Mouse (Mus musculus) G1E (cell line): ENCODE results near the gene Fam19a2. TPM values are rescaled to one million over a fixed set of nuclear protein-coding genes. Genes with fewer than 3 reads are reported as not detected.

Source experiments
- ATAC-seq: 2 replicates; pipeline ENCODE4 v1.8.0; 2016; ENCODE audit warnings: mild to moderate bottlenecking; ENCODE audit not compliant: insufficient number of reproducible peaks, poor library complexity, low FRiP score, severe bottlenecking; ENCODE audit errors: extremely low read depth
- DNase-seq: peaks from one replicate; pipeline ENCODE4 v3.0.0; 2012; ENCODE audit warnings: low spot score
- H3K27me3 ChIP-seq: 2 replicates; pipeline ENCODE4 v1.6.1; 2012; ENCODE audit warnings: mild to moderate bottlenecking, low read length, inconsistent platforms; ENCODE audit not compliant: insufficient read depth
- H3K36me3 ChIP-seq: replicated peaks from 2 replicates; pipeline ENCODE3; 2012; ENCODE audit warnings: mild to moderate bottlenecking, inconsistent platforms
- H3K4me1 ChIP-seq: 2 replicates; pipeline ENCODE4 v1.6.1; 2012; ENCODE audit warnings: low read depth, low read length, inconsistent platforms, mixed read lengths; ENCODE audit not compliant: insufficient read depth
- H3K4me3 ChIP-seq: 2 replicates; pipeline ENCODE4 v1.5.1; 2012; ENCODE audit warnings: low read depth, mild to moderate bottlenecking, inconsistent platforms, low read length, moderate library complexity, mixed read lengths
- H3K9me3 ChIP-seq: replicated peaks from 2 replicates; pipeline ENCODE4 v1.6.1; 2012; ENCODE audit warnings: inconsistent platforms
- CTCF ChIP-seq: IDR thresholded peaks from 2 replicates; pipeline ENCODE4 v1.5.1; 2012; ENCODE audit warnings: low read depth, low read length, inconsistent platforms, mixed read lengths
- GATA1 ChIP-seq: IDR thresholded peaks from 2 replicates; pipeline ENCODE4 v1.6.1; 2012; ENCODE audit warnings: borderline replicate concordance, low read length, inconsistent platforms, mixed read lengths
- GATA2 ChIP-seq: IDR thresholded peaks from 2 replicates; pipeline ENCODE4 v1.6.1; 2012; ENCODE audit warnings: low read depth, low read length, inconsistent platforms, borderline replicate concordance
- POLR2AphosphoS5 ChIP-seq: IDR thresholded peaks from 2 replicates; pipeline ENCODE4 v1.6.1; 2012; ENCODE audit warnings: low read depth, low read length, inconsistent platforms; ENCODE audit not compliant: insufficient replicate concordance
- TAL1 ChIP-seq: conservative IDR thresholded peaks from 2 replicates; pipeline ENCODE4 v1.6.1; 2012; ENCODE audit warnings: low read depth, low read length, inconsistent platforms, mixed read lengths
- polyA plus RNA-seq: library from polyadenylated mRNA; stranded (reverse); fragments of >175 nt; gene quantifications from 2 replicates; pipeline ENCODE4 v1.2.3, GENCODE M21; 2012
- total RNA-seq, 2 experiments: library from RNA; stranded (forward) in 1 of 2; stranded (reverse) in 1 of 2; fragments of 200-1000 nt in 1 of 2; fragments of >200 nt in 1 of 2; fragmentation: Nextera tagmentation in 1 of 2; gene quantifications; 2 replicates each; pipeline ENCODE4 v1.2.3; 2014 to 2017

Gene Fam19a2
- total and polyA plus RNA-seq, 3 experiments: 0.05 TPM; not detected in 2

GRCm38 (mm10) chr10:123629248-123629744 is 365.5 kb downstream of the Fam19a2 start:
- Histone ChIP-seq H3K9me3 (peaks cover 17% of the 10 kb centered on the region), H3K27me3 (no peaks in the 10 kb centered on the region), H3K4me3 (no peak overlapping the region), H3K4me1 (no peaks in the 10 kb centered on the region), H3K36me3 (no peaks in the 10 kb centered on the region)
- ATAC-seq: no peak
- DNase-seq: no peak
- TF ChIP-seq POLR2AphosphoS5: no peak
- TF ChIP-seq GATA1: no peak
- TF ChIP-seq CTCF: no peak
- TF ChIP-seq GATA2: no peak
- TF ChIP-seq TAL1: no peak

DNA sequence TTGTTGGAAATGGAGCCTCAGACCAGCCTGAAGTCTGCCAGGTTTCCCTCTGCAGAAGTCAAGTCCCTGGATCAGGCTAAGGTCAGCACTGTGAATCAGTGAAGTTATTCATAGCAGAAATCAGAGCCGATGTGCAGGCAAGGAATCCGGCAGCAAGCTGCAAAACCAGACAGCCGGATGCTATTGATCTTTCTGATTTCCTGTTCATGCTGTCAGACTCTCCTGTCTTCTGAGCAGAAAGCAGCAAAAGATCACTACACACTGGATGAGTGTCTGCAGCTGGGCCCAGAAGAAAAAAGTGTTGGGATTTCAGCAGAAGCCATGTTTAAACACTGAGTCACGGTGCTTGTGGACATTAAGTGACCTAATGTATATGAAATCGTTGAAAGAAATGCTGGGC is 368.2 kb downstream of the Fam19a2 start:
- no peaks in the 10 kb centered on the region for H3K4me1 ChIP-seq
- ATAC-seq: no peak

GRCm38 (mm10) chr10:123636655-123637054 is 372.9 kb downstream of the Fam19a2 start:
- peaks cover 8% of the 10 kb centered on the region for H3K9me3 ChIP-seq
- ATAC-seq: no peak
- no peaks in the 10 kb centered on the region for H3K4me1 ChIP-seq
- H3K36me3 ChIP-seq: no peaks in the 10 kb centered on the region
- no peak for DNase-seq
- no peaks in the 10 kb centered on the region for H3K27me3 ChIP-seq
- TF ChIP-seq CTCF (no peak), GATA2 (no peak), GATA1 (no peak), POLR2AphosphoS5 (no peak), TAL1 (no peak)
- H3K4me3 ChIP-seq: no peak overlapping the region

More for the DNA sequence above, 368.2 kb downstream of the Fam19a2 start:
- H3K27me3 ChIP-seq: no peaks in the 10 kb centered on the region
- no peaks in the 10 kb centered on the region for H3K36me3 ChIP-seq
- peaks cover 14% of the 10 kb centered on the region for H3K9me3 ChIP-seq
- no peak for DNase-seq
- H3K4me3 ChIP-seq: no peak overlapping the region
- no peak for TF ChIP-seq CTCF
- TF ChIP-seq POLR2AphosphoS5: no peak
- TF ChIP-seq GATA2: no peak
- no peak for TF ChIP-seq TAL1
- no peak for TF ChIP-seq GATA1

- ATAC-seq (no peak), DNase-seq (no peak)
- TF ChIP-seq GATA2: no peak
- TF ChIP-seq CTCF: no peak
- no peak for TF ChIP-seq POLR2AphosphoS5
- no peak for TF ChIP-seq TAL1
- TF ChIP-seq GATA1: no peak
- H3K4me3 ChIP-seq: no peak overlapping the region
- H3K9me3 ChIP-seq: peaks cover 3% of the 10 kb centered on the region; the same call in 1 of the 2 replicates
- no peaks in the 10 kb centered on the region for H3K27me3 ChIP-seq
- no peaks in the 10 kb centered on the region for H3K36me3 ChIP-seq
- H3K4me1 ChIP-seq: no peaks in the 10 kb centered on the region
These were observed 373.7 kb downstream of the Fam19a2 start for GRCm38 (mm10) chr10:123637496-123637895.

DNA sequence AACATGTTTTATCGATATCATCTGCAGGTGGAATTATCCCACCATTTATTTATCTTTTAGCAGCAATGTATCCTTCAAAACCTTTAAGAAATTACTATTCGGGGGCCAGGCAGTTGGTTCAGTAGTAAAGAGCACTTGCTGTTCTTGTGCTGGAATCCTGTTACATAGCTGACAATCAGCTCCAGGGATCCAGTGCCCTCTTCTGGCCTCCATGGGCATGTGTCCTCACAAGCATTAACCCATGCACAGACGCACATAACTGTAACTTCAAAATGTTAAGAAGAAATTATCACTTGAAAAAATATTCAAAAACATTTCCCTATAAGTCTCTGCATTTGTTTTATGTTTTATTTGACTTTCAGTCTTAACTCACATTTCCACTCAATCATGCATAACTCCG is 381.8 kb downstream of the Fam19a2 start:
- H3K4me3 ChIP-seq: no peak overlapping the region
- H3K4me1 ChIP-seq: no peaks in the 10 kb centered on the region
- TF ChIP-seq POLR2AphosphoS5: no peak
- no peak for TF ChIP-seq GATA1
- no peak for TF ChIP-seq GATA2
- no peak for TF ChIP-seq TAL1
- TF ChIP-seq CTCF: no peak
- H3K27me3 ChIP-seq: no peaks in the 10 kb centered on the region
- ATAC-seq (no peak), DNase-seq (no peak)
- peaks cover 13% of the 10 kb centered on the region for H3K9me3 ChIP-seq
- H3K36me3 ChIP-seq: no peaks in the 10 kb centered on the region

- Histone ChIP-seq H3K27me3 (no peaks in the 10 kb centered on the region), H3K4me1 (no peaks in the 10 kb centered on the region), H3K36me3 (no peaks in the 10 kb centered on the region), H3K4me3 (no peak overlapping the region), H3K9me3 (peaks cover 17% of the 10 kb centered on the region)
- DNase-seq: no peak
- TF ChIP-seq TAL1 (no peak), GATA1 (no peak), CTCF (no peak)
- no peak for ATAC-seq
These were observed 407.4 kb downstream of the Fam19a2 start for GRCm38 (mm10) chr10:123671208-123671607.

GRCm38 (mm10) chr10:123678284-123678864 is 414.6 kb downstream of the Fam19a2 start:
- TF ChIP-seq POLR2AphosphoS5 (no peak), GATA1 (no peak), GATA2 (no peak), CTCF (no peak), TAL1 (no peak)
- Histone ChIP-seq H3K36me3 (no peaks in the 10 kb centered on the region), H3K4me1 (no peaks in the 10 kb centered on the region), H3K9me3 (peaks cover 30% of the 10 kb centered on the region), H3K4me3 (no peak overlapping the region), H3K27me3 (no peaks in the 10 kb centered on the region)
- DNase-seq: no peak
- no peak for ATAC-seq
